Mouse (Mus musculus) T-cell, adult 2 months (primary cell): ENCODE measurements at regions not wholly inside any gene's neighbourhood (a gene's known extent, or its start where the extent isn't known, plus 50 kb on each side); places are given as distances from the start of the nearest gene placed in this dataset.

Experiments used
- DNase-seq: peaks from one replicate; pipeline ENCODE4 v3.0.0; 2022; ENCODE audit warnings: low spot score

- no peak for DNase-seq
These were observed 767.2 kb upstream of the Car8 start for GRCm38 (mm10) chr4:9005938-9006626.

DNA sequence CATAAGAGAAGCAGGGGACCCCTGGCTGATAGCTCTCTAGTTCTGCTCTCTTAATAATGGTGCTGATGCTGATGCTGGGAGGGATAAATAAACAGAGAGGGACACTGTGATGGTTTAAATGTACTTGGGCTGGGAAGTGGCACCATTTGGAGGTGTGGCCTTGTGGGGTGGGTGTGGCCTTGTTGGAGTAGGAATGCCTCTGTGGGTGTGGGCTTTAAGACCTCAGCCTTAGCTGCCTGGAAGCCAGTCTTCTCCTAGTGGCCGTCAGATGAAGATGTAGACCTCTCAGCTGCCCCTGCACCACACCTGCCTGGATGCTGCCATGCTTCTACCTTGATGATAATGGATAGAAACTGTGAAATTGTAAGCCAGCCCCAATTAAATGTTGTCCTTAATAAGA lies 765.0 kb upstream of the Car8 start:
- DNase-seq, result no peak

- no peak for DNase-seq
These were observed 763.5 kb upstream of the Car8 start for GRCm38 (mm10) chr4:9002380-9002779.

DNA sequence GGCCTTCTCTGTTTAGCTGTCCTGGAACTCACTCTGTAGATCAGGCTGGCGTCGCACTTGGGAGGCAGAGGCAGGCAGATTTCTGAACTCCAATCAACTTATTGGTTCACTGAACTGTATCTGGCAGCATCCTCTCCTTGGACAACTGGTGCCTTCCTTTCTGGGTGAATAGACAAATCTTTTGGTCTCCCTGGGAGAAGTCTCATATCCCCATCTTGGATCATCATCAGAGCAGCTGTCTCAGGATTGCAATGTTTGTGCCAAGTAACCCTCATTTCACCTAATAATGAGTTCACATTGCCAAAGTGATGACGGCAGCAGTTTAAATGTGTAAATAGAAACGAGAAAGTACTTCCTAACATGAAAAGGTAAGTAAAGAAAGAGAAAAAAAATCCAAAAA lies 759.8 kb upstream of the Car8 start:
- DNase-seq, result no peak

DNA sequence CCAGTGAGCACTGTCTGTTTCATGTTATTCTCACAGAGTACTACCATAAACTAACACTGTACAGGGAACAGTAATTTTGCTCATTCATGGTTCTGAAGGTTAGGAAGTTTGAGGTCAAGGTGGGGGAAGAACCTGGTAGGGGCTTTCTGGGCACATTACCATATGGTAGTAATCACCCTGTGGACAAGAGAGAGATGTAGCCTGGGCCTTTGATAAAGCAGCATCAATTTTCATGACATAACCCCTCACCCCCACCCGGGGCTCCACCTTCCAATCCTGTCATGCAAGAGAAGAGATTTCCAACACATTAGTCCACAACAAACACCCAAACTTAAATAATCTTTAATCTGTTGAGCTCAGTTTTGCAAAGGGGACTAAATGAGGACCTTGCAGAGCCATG lies 753.3 kb upstream of the Car8 start:
- DNase-seq, result no peak

DNA sequence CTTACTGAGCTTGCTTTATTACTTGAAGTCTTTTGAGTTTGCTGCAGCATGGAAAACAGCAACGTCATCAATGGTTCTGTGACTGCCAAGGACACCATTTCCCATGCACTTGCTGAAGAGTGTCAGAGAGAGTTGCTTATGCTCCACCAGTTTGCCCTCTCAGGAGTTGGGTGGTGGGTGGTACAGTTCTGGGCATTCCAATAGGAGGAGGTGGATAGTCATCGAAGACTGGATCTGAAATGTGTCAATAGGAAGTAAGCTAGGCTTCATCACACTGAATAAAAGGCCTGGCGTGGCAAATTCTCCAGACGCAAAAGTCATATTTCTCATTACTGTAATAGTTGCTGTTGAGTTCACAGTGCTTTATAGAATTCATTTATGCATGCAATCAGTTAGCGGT lies 751.7 kb upstream of the Car8 start:
- DNase-seq, result no peak

GRCm38 (mm10) chr4:8989614-8990013 lies 750.8 kb upstream of the Car8 start:
- no peak for DNase-seq

GRCm38 (mm10) chr4:8989110-8989509 lies 750.3 kb upstream of the Car8 start:
- DNase-seq, result no peak

GRCm38 (mm10) chr4:8988345-8988733 lies 749.5 kb upstream of the Car8 start:
- peak; percentile 5 for DNase-seq

DNA sequence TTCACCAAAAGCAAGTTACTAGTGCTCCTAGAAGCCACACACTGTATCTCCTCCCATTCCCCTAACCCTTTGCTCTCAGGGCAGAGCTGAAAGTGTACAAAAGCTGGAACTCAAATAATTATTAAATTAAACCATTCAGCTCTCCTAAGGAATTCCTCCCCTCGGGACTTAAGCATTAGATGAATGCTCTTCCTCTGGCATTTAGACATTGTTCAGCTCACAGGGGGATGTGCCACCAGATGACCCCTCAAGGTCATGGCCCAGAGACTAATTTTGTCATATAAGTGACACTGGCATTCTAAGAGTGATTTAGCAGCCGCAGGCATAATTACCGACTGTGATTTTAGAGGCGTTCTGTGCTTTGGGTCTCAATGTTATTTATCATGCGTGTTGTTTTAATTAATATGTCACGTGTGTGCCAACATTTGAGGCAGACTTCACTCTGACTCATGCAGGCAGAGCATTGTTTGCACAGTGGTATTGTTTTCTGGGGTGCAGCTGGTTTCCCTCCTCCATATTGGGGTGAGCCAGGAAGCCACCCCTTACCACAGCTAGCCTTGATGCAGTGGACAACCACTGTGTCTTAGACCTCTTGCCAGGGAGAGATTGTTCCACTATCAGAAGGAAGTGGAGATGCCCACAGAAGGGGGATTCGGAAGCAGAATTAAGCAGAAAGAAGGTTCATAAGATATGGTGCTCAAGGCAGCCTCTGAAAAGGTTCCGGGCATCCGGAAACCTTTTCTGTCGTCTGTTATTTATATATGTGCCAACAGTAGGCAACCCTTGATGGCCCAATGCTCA lies 748.9 kb upstream of the Car8 start:
- no peak for DNase-seq

GRCm38 (mm10) chr4:8986394-8987091 lies 747.7 kb upstream of the Car8 start:
- DNase-seq, result no peak

DNA sequence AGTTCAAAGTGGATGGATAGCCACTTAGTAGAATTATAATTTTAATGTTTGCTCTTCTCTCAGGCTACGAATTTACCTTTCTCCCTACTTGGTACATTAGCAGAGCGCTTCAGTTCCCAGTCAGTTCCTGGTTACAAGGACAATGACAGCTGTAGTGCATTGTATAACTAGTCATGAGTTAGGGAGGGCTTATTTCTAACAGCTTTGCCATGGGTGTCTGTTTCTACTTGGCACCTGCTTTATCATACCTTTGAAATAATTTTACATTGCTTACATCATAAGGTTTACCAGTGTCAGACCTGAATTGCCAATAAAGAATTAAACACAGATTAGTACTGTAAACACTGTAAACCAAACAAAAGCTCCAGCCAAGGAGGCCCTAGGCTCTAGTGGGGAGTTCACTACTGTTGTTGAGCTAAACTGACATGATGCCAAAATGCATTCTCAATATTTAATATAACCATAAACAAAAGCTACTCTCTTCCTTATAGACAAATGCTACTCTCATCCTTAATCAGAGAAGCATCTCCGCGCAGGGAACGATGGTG lies 745.3 kb upstream of the Car8 start:
- DNase-seq, result no peak

- no peak for DNase-seq
These were observed 740.1 kb upstream of the Car8 start for GRCm38 (mm10) chr4:8978949-8979348.

GRCm38 (mm10) chr4:8969951-8970455 lies 731.2 kb upstream of the Car8 start:
- DNase-seq, result no peak

DNA sequence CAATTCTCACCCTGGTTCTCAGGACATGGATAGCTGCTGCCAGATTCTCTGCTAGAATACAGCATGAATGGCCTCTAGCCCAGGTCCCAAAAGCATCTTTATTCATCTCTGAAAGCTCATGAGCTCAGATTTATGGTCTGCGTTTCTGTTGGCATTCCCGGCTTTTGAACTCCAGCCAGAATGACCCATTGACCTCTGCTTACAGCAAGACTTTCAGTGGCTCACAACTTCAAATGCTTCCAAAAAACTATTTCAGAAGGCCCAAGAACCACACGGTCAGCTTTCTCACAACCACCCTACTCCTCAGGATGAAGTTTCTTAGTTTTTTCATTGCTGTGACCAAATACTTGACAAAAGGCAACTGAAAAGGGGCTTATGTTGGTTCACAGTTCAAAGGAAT lies 729.9 kb upstream of the Car8 start:
- no peak for DNase-seq

- no peak for DNase-seq
These were observed 729.1 kb upstream of the Car8 start for GRCm38 (mm10) chr4:8967986-8968385.

- DNase-seq, result no peak
These were observed 726.7 kb upstream of the Car8 start for GRCm38 (mm10) chr4:8965563-8965962.

GRCm38 (mm10) chr4:8962959-8963572 lies 724.2 kb upstream of the Car8 start:
- DNase-seq, result no peak

DNA sequence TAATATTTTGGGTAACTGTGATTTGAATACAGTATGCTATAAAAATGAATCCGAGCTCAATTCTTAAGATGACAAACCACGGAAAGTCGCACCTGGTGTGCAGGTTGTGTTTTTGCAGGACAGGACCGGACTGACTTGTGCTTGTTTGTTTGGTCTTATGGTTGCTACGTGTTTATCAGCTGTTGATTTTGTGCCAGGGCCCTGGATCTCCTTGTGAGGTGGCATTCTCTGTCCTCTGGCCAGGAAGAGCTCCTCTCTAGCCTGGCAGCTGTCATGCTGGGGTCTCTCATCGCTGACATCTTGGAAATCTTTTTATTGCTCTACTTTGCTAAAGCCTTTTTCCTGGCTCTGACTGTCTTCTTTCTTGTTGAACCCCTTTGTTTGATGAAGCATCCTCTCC lies 723.0 kb upstream of the Car8 start:
- no peak for DNase-seq

- DNase-seq, result no peak
These were observed 718.9 kb upstream of the Car8 start for GRCm38 (mm10) chr4:8957771-8958170.

- no peak for DNase-seq
These were observed 718.1 kb upstream of the Car8 start for GRCm38 (mm10) chr4:8957023-8957343.

DNA sequence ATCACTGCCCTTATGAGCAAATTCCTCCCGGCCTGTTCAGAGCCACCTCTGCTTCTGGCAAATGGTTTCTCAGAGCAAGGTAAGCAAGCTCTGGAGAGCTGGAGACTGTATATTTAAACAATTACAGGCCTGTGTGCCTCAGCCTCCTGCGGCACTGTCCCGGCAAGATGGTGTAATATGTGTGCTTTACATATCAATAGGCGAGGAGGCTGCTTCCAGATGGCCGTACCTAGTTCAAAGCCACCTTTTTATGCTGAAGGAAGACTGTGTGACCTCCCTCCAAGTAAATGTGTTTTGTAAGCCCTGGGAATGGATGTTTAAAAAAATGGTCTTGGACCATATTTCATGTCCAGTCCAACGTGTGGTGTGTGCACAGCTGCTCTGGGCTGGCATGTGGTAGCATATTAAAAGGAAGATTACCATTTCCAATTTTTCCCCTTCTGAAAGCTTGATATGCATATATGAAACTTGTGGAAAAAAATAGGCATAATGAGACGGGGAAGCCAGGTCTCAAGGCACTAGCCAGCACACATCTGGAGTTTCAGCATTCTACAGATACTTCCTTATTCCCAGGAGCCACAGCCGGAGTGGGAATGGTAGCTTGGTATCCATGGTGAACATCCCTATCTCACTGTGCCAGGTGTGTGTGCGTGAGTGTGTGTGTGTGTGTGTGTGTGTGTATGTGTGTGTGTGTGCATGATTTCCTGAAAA lies 717.6 kb upstream of the Car8 start:
- DNase-seq, result no peak
